Mouse (Mus musculus): ENCODE data around the gene Actr10.

The Actr10 gene

GRCm38 (mm10) chr12:70937571-70938384 lies at the start of gene Actr10:
Gene Actr10 (plus strand): TSS chr12:70937857.
- DNase-seq = peak; percentile 94 to 95

GRCm38 (mm10) chr12:70890405-70890804 lies 47.3 kb upstream of the Actr10 start:
- DNase-seq = no peak

DNA sequence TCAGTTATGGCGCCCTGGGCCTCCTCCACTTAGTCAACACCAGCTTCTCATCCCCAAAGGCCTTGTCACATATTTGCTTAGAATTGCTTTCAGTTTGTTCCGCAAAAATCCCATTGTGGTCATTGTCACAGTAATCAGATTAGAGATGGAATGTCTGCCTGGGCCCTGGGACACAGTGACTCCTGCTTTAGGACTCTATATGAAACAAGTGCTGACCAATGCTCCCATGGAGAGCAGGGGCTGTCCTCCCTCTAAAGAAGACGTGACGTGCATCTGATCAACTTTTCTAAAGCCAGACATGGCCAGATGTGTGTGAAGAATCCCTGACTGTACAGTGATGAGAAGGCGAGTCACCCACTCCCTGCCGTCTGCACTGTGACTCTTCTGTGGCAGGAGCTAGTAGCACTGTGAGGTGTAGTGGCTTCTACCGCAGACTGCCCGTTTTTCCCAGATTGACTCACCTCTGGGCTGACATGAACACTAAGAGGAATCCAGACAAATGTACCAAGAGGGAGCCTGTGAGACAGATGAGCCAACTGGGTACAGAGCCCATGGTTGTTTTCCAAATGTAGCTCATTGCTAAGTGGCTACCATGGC lies 46.7 kb upstream of the Actr10 start:
- no peak for DNase-seq

GRCm38 (mm10) chr12:70895275-70895674 lies 42.4 kb upstream of the Actr10 start:
- no peak for DNase-seq

GRCm38 (mm10) chr12:70896068-70896467 lies 41.6 kb upstream of the Actr10 start:
- no peak for DNase-seq

GRCm38 (mm10) chr12:70897434-70897833 lies 40.2 kb upstream of the Actr10 start:
- DNase-seq = peak in 1 of 2 experiments; percentile 54

GRCm38 (mm10) chr12:70898450-70898849 lies 39.2 kb upstream of the Actr10 start:
- no peak for DNase-seq

DNA sequence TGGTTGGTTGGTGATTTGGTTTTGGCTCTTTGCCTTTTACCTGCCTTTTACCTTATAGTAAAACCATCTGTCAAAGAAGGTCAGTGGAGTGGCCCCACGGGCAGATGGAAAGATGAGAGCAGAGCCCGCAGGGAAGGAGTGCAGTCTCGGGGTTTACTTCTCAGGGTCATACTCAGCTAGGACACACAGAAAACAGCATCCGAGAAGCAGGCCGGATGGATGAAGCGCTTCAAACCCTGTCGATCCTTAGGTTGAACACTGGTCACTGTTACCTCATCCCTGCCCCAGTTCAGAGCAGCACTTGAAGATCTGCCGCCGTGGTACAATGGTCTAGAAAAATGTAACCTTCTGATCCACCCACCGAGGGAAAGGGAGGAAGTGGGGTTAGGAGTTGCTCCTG lies 33.2 kb upstream of the Actr10 start:
- DNase-seq = no peak

DNA sequence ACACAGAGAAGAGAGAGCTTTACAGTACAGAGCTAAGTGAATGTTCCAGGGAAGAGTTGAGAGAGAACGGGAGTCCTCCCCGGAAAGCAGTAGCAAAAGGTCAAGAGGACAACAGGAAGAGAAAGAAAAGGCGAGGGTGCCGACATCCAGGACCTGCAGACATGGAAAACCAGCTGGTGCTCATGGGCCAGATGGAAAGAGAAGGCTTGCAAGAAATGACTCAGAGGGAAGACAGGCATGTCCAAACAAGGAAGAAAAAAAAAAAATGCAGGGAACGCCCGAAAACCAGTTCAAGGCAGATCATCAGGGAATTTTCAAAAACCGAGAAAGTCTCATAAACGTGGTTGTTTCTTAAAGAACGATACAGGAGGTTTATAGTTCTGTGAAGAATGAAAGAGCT lies 30.8 kb upstream of the Actr10 start:
- DNase-seq = no peak

- no peak for DNase-seq
Measured at GRCm38 (mm10) chr12:70907651-70908050, 30.0 kb upstream of the Actr10 start.

- no peak for DNase-seq
Measured at GRCm38 (mm10) chr12:70908076-70908475, 29.6 kb upstream of the Actr10 start.

DNA sequence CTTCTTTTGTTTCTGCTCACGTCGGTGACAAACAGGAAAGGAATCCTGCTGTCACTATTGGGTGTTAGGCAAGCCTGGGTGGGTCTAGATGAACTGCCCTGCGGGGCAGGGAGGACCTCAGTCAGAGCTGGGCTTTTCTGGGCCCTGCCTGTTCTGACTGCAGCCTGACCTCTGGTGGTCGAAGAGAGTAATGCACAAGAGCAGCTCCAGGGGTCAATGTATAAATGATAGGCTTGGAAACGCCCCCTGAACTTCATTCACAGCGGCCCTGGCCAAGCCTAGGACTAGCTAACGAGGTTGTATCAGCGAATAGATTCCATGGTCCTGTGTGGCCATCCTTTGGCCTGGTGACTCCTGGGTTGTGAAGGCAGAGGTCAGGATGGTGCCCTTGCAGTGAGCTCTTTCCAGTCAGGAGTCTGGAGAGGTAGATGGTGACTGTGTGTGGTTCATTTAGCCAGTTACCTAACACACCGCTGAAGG lies 27.4 kb upstream of the Actr10 start:
- peak; percentile 79 to 87 for DNase-seq

GRCm38 (mm10) chr12:70911029-70911428 lies 26.6 kb upstream of the Actr10 start:
- DNase-seq = peak; percentile 82 to 91

- DNase-seq = no peak
Measured at GRCm38 (mm10) chr12:70911676-70912379, 25.8 kb upstream of the Actr10 start.

GRCm38 (mm10) chr12:70913429-70913828 lies 24.2 kb upstream of the Actr10 start:
- peak; percentile 74 to 75 for DNase-seq

DNA sequence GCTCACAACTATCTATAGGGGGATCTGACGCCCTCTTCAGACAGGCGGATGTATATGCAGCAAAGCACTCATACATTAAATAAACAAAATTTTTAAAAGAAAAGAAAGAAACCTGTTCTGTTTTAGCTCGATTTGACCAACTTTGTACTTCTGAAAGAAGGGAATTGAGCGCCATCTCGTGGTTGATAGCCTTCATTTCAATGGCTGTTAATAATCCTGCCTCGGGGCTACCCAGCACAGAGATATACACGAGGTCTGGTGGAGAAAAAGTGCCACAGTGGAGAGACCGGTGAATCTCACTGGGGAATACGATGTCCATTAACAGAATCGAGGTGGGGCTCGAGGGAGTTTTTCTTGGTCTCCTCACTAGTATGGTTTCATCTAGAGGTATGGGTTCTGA lies 23.3 kb upstream of the Actr10 start:
- DNase-seq = peak in 1 of 2 experiments; percentile 63

DNA sequence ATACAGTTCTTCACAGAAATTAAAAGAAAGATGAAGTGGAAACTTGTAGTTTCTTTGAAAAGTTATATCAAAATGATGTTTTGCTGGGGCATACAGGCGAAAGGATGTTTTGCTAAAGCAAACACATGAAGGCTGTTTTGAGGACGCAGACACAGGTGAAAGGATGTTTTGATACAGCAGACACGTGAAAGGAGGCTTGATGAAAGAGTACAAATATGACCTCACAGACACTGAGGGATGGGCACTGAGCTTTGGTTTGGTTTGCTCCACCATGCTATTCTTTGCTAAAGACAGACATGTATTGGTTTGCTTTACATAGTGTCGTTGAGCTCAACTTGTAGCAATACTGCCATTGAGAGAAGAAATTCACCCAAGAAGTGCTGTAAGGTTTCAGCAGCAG lies 7.9 kb upstream of the Actr10 start:
- DNase-seq = no peak

GRCm38 (mm10) chr12:70937150-70937549 lies 507 bp upstream of the Actr10 start:
- DNase-seq = peak in 1 of 2 experiments; percentile 50

DNA sequence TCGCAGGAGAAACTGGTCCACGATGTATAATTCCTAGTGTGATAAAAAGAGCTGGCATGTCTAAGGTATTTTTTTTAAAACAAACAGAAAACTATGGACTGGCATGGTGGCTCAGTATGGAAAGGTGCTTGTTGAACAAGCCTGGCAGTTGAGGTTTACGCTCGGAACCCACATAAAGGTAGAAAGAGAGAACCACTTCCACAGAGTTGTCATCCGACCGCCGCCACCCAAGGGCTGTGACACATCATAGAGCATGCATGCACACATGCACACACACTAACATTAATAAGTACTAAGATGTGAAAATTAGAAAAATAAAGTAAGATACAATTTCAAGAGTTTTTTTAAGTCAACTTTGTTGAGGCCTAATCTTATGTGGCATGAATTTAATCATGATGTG lies 3.1 kb downstream of the Actr10 start:
- DNase-seq = no peak

GRCm38 (mm10) chr12:70944181-70944580 lies 6.5 kb downstream of the Actr10 start:
- no peak for DNase-seq

DNA sequence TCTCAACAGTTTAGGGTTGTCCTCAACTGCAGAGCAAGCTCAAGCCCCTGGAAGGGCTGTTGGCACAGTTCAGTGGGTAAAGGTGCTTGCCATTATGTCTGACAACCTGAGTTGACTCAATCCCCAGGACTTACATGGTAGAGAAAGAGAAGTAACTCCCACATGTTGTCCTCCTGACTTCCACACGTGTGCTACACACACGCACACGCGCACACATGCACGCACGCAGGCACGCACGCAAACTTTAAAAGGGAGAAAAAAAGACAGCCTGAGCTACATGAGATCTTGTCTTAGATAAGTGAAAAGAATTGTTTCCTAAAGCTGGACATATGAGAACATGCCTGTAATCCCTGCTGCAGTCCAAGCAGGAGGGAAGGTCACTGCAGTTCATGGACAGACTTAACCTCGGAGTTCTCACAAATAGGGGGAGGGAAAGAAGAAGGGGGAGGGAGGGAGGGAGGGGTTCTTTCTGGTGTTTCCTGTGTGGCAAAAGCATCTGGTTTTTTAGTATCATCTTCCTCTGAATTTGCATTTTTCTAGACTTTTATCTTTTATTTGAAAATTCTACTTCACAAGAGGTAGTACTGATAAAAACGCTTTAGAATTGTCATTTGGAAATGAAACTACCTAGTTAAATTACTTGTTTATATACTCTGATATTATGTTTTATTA lies 9.1 kb downstream of the Actr10 start:
- no peak for DNase-seq

DNA sequence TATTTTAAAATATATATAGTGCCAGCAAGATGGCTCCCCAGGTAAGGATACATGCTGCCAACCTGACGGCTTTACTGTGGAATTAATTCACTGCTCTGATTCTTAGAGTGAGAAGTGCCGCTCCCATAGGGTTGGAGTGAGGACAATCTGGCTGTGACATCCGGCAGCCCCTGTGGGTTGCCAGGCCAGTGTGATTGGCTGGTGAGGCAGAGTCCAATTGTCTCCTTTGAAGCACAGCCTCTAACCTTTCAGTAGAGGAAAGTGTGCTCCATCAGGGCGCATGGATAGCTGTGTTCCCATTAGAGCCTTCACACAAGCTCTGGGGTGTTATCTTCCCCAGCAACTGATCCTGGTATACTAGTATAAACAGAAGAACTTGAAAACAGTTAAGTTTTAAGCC lies 21.0 kb downstream of the Actr10 start:
- DNase-seq = no peak

DNA sequence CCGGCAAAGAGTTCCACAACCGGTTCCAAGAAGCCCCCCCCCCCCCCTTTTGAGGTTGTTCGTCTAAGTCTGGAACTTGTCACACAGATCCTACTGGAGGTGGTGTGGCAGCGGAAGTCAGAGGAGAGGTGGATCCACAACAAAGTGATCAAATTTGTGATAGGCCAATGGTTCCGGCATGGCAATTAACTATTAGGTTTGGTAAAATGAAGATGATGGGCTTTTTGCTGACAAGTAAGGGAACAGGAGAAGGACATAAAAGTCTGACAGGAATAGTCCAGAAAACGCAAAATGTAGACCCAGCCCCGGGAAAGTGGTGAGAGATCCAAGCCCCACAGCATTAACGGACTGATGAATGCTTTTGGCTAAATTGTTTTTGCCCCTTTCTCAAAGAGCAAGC lies 29.9 kb downstream of the Actr10 start:
- no peak for DNase-seq

Data from kidney, postnatal 25 days (tissue).